ENCODE assay signal across 8 mouse cellular contexts in the genomic region with DNA sequence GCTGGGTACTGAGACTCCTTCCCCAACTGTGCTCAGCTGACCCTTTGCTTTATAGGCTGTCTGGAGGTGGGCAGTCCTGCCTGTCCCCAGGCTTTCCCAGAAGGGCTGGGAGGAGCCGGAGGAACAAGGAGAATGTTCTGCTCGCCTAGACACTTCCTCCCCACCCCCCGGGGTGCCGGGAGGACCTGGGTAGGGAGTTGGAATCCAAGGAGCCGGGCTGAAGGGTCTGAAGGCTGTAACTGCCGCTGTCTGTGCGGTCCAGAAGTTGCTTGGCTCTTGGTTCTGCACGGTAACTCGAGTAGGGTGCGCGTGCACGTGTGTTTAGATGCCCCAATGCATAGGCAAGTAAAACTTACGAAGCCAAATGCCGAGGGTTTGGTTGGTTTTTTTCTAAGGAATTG.
DNase-seq lines count a peak whose midpoint lies in the region; ATAC-seq and TF ChIP-seq lines count a peak whose summit lies in the region.

No protein-coding gene starts in this region.

- peak overlapping the region; percentile 67 for H3K9ac ChIP-seq in heart, adult 2 months (ENCODE audit: low read depth, low read length)
- H3K9ac ChIP-seq in lung, postnatal 0 days (replicated peaks; ENCODE audit: low read depth) = peak overlapping the region; percentile 39

- TF ChIP-seq POLR2A in heart, adult 2 months (IDR thresholded peaks at IDR 0.05; ENCODE audit: insufficient read depth, low read depth, low read length) = no peak

- peak overlapping the region; percentile 28; the same call in 1 of the 2 replicates for H3K4me3 ChIP-seq in heart, adult 2 months
- peak overlapping the region; percentile 27 for H3K4me3 ChIP-seq in lung, postnatal 0 days (ENCODE audit: low read depth, low read length)

- 5% methylated on average over 14 of the region's 14 CpGs for WGBS in heart, adult 2 months
- 2% methylated on average over 14 of the region's 14 CpGs for WGBS in lung, postnatal 0 days

- H3K4me2 ChIP-seq in lung, postnatal 0 days (replicated peaks; ENCODE audit: low read depth, low read length) = peak overlapping the region; percentile 56

- H3K4me1 ChIP-seq in heart, adult 2 months (ENCODE audit: control insufficient read depth, insufficient read depth, low read length) = peaks cover 14% of the 10 kb centered on the region
- peaks cover 16% of the 10 kb centered on the region; the same call in 1 of the 2 replicates for H3K4me1 ChIP-seq in lung, postnatal 0 days (ENCODE audit: insufficient read depth, low read depth, low read length)

- peak; percentile 72 for ATAC-seq in lung, postnatal 0 days

- peak; percentile 21 for DNase-seq in left cerebral cortex, postnatal 36 days (ENCODE audit: low spot score in 2 of 2)
- no peak for DNase-seq in left cerebral cortex, postnatal 4 days
- peak; percentile 72 for DNase-seq in embryo, embryonic 11 days
- DNase-seq in heart, adult 2 months = peak; percentile 72 to 73
- peak; percentile 76 to 82 for DNase-seq in kidney, adult 8-10 months
- peak; percentile 84 for DNase-seq in lung, postnatal 0 days (ENCODE audit: low spot score)
- DNase-seq in retina, postnatal 1 day = peak; percentile 43
- DNase-seq in urinary bladder, postnatal 4 days (ENCODE audit: low spot score in 2 of 2) = peak; percentile 54 to 63

- no peak for TF ChIP-seq CTCF in heart, adult 2 months (IDR thresholded peaks at IDR 0.05)
- TF ChIP-seq CTCF in lung, postnatal 0 days (IDR thresholded peaks at IDR 0.05) = no peak

- no peak for TF ChIP-seq EP300 in heart, adult 2 months (IDR thresholded peaks at IDR 0.05; ENCODE audit: insufficient read depth, low read depth, low read length)
- peak; percentile 43; the same call in 1 of the 2 replicates for TF ChIP-seq EP300 in lung, postnatal 0 days (IDR thresholded peaks at IDR 0.05)

- peaks cover 1% of the 10 kb centered on the region for H3K79me2 ChIP-seq in heart, adult 2 months (replicated peaks; ENCODE audit: control insufficient read depth, insufficient read depth, low read length)

- peak overlapping the region; percentile 70 for H3K27ac ChIP-seq in heart, adult 2 months
- peak overlapping the region; percentile 90 for H3K27ac ChIP-seq in lung, postnatal 0 days (ENCODE audit: low read length)

- intact Hi-C loops in left cerebral cortex, postnatal 36 days (cut with DNase I) = no loop called here
- intact Hi-C loops in left cerebral cortex, postnatal 4 days (cut with DNase I) = no loop called here
- intact Hi-C loops in heart, adult 2 months (cut with DNase I) = loop anchor here (2.0 kb wide), 1 partner anchor 25 kb away; no protein-coding TSS in a partner anchor

- H3K36me3 ChIP-seq in heart, adult 2 months (ENCODE audit: control insufficient read depth, insufficient read depth, low read length) = peaks cover 9% of the 10 kb centered on the region
- H3K36me3 ChIP-seq in lung, postnatal 0 days (ENCODE audit: insufficient read depth, low read length) = no peaks in the 10 kb centered on the region

- no peaks in the 10 kb centered on the region for H3K27me3 ChIP-seq in heart, adult 2 months (ENCODE audit: control insufficient read depth, insufficient read depth, low read length)
- H3K27me3 ChIP-seq in lung, postnatal 0 days (replicated peaks; ENCODE audit: insufficient read depth, low read length) = no peaks in the 10 kb centered on the region

- H3K9me3 ChIP-seq in lung, postnatal 0 days (ENCODE audit: low read length) = no peaks in the 10 kb centered on the region
